Mouse (Mus musculus): ENCODE measurements around the gene Tssk6. TPM values are rescaled to one million over a fixed set of nuclear protein-coding genes. Genes with fewer than 3 reads are reported as not detected.

The Tssk6 gene
- polyA plus RNA-seq, 1 experiment from 2014 or later: 4.2 TPM

- no peak overlapping the region for H3K9ac ChIP-seq (ENCODE audit: low read depth, low read length)
- peak; percentile 15 for ATAC-seq (ENCODE audit: low FRiP score)
- peak; percentile 29 for DNase-seq (ENCODE audit: low spot score)
Observed at GRCm38 (mm10) chr8:69881261-69881865, 20.6 kb upstream of the Tssk6 start.

GRCm38 (mm10) chr8:69882021-69882756, 19.8 kb upstream of the Tssk6 start:
- ATAC-seq (ENCODE audit: low FRiP score): peak; percentile 57
- Histone ChIP-seq H3K9me3 (ENCODE audit: control insufficient read depth, low read length) (no peaks in the 10 kb centered on the region), H3K27ac (ENCODE audit: low read depth, low read length) (no peak overlapping the region), H3K4me2 (replicated peaks; ENCODE audit: low read depth, low read length) (peak overlapping the region; percentile 39), H3K4me1 (replicated peaks; ENCODE audit: control insufficient read depth, insufficient read depth, low read length) (peaks cover 8% of the 10 kb centered on the region; the same call in 1 of the 2 replicates), H3K9ac (ENCODE audit: low read depth, low read length) (peak overlapping the region; percentile 40; the same call in 1 of the 2 replicates), H3K27me3 (ENCODE audit: control insufficient read depth, insufficient read depth, low read length) (peaks cover 87% of the 10 kb centered on the region), H3K4me3 (ENCODE audit: low read depth, low read length) (peak overlapping the region; percentile 34), H3K36me3 (ENCODE audit: control insufficient read depth, insufficient read depth, low read length) (no peaks in the 10 kb centered on the region)
- 6% methylated on average over 81 of the region's 103 CpGs for WGBS
- peak; percentile 77 for DNase-seq (ENCODE audit: low spot score)

More at GRCm38 (mm10) chr8:69881261-69881865, 20.6 kb upstream of the Tssk6 start:
- Histone ChIP-seq H3K9me3 (ENCODE audit: control insufficient read depth, low read length) (no peaks in the 10 kb centered on the region), H3K4me3 (ENCODE audit: low read depth, low read length) (peak overlapping the region; percentile 34), H3K27me3 (ENCODE audit: control insufficient read depth, insufficient read depth, low read length) (peaks cover 79% of the 10 kb centered on the region), H3K4me1 (replicated peaks; ENCODE audit: control insufficient read depth, insufficient read depth, low read length) (peaks cover 8% of the 10 kb centered on the region; the same call in 1 of the 2 replicates), H3K4me2 (replicated peaks; ENCODE audit: low read depth, low read length) (peak overlapping the region; percentile 39), H3K27ac (ENCODE audit: low read depth, low read length) (no peak overlapping the region), H3K36me3 (ENCODE audit: control insufficient read depth, insufficient read depth, low read length) (no peaks in the 10 kb centered on the region)
- 21% methylated on average over 76 of the region's 79 CpGs for WGBS

GRCm38 (mm10) chr8:69882833-69883600, 19.0 kb upstream of the Tssk6 start:
- ATAC-seq (ENCODE audit: low FRiP score) (no peak), DNase-seq (ENCODE audit: low spot score) (peak; percentile 17)
- Histone ChIP-seq H3K4me3 (ENCODE audit: low read depth, low read length) (peak overlapping the region; percentile 34), H3K4me2 (replicated peaks; ENCODE audit: low read depth, low read length) (no peak overlapping the region), H3K9ac (ENCODE audit: low read depth, low read length) (no peak overlapping the region), H3K9me3 (ENCODE audit: control insufficient read depth, low read length) (no peaks in the 10 kb centered on the region), H3K27ac (ENCODE audit: low read depth, low read length) (no peak overlapping the region), H3K4me1 (replicated peaks; ENCODE audit: control insufficient read depth, insufficient read depth, low read length) (peaks cover 8% of the 10 kb centered on the region; the same call in 1 of the 2 replicates), H3K36me3 (ENCODE audit: control insufficient read depth, insufficient read depth, low read length) (no peaks in the 10 kb centered on the region), H3K27me3 (ENCODE audit: control insufficient read depth, insufficient read depth, low read length) (peaks cover 94% of the 10 kb centered on the region)
- 16% methylated on average over 52 of the region's 52 CpGs for WGBS

GRCm38 (mm10) chr8:69884141-69884540, 17.8 kb upstream of the Tssk6 start:
- no peak overlapping the region for H3K9ac ChIP-seq (ENCODE audit: low read depth, low read length)
- H3K36me3 ChIP-seq (ENCODE audit: control insufficient read depth, insufficient read depth, low read length): no peaks in the 10 kb centered on the region
- peaks cover 14% of the 10 kb centered on the region for H3K4me1 ChIP-seq (replicated peaks; ENCODE audit: control insufficient read depth, insufficient read depth, low read length)
- peaks cover 100% of the 10 kb centered on the region for H3K27me3 ChIP-seq (ENCODE audit: control insufficient read depth, insufficient read depth, low read length)
- no peak overlapping the region for H3K4me3 ChIP-seq (ENCODE audit: low read depth, low read length)
- H3K27ac ChIP-seq (ENCODE audit: low read depth, low read length): no peak overlapping the region
- no peak overlapping the region for H3K4me2 ChIP-seq (replicated peaks; ENCODE audit: low read depth, low read length)
- no peak for ATAC-seq (ENCODE audit: low FRiP score)
- WGBS: 52% methylated on average over 13 of the region's 13 CpGs
- DNase-seq (ENCODE audit: low spot score): no peak
- no peaks in the 10 kb centered on the region for H3K9me3 ChIP-seq (ENCODE audit: control insufficient read depth, low read length)

- H3K36me3 ChIP-seq (ENCODE audit: control insufficient read depth, insufficient read depth, low read length): no peaks in the 10 kb centered on the region
- DNase-seq (ENCODE audit: low spot score) (peak; percentile 58), ATAC-seq (ENCODE audit: low FRiP score) (no peak)
- no peaks in the 10 kb centered on the region for H3K9me3 ChIP-seq (ENCODE audit: control insufficient read depth, low read length)
- 2% methylated on average over 57 of the region's 60 CpGs for WGBS
- H3K4me3 ChIP-seq (ENCODE audit: low read depth, low read length): peak within 1 kb of the TSS; percentile 10; the same call in 1 of the 2 replicates
- H3K27ac ChIP-seq (ENCODE audit: low read depth, low read length): no peak within 1 kb of the TSS
- H3K27me3 ChIP-seq (ENCODE audit: control insufficient read depth, insufficient read depth, low read length): peaks cover 80% of the 10 kb centered on the region
- H3K4me2 ChIP-seq (replicated peaks; ENCODE audit: low read depth, low read length): peak within 1 kb of the TSS; percentile 12; the same call in 1 of the 2 replicates
- peaks cover 11% of the 10 kb centered on the region for H3K4me1 ChIP-seq (replicated peaks; ENCODE audit: control insufficient read depth, insufficient read depth, low read length)
- H3K9ac ChIP-seq (ENCODE audit: low read depth, low read length): no peak within 1 kb of the TSS
Observed at GRCm38 (mm10) chr8:69887289-69888243, 14.4 kb upstream of the Tssk6 start, which contains the start of gene Cilp2. TSS of gene Cilp2 (minus strand) at chr8:69887687.

GRCm38 (mm10) chr8:69888244-69888866, 13.6 kb upstream of the Tssk6 start:
- 10% methylated on average over 24 of the region's 24 CpGs for WGBS
- no peak for ATAC-seq (ENCODE audit: low FRiP score)

GRCm38 (mm10) chr8:69888902-69889301, 13.1 kb upstream of the Tssk6 start:
- no peaks in the 10 kb centered on the region for H3K9me3 ChIP-seq (ENCODE audit: control insufficient read depth, low read length)
- no peak for ATAC-seq (ENCODE audit: low FRiP score)
- no peak overlapping the region for H3K27ac ChIP-seq (ENCODE audit: low read depth, low read length)
- 5% methylated on average over 32 of the region's 32 CpGs for WGBS
- H3K4me3 ChIP-seq (ENCODE audit: low read depth, low read length): peak overlapping the region; percentile 10; the same call in 1 of the 2 replicates
- peak; percentile 55 for DNase-seq (ENCODE audit: low spot score)
- H3K36me3 ChIP-seq (ENCODE audit: control insufficient read depth, insufficient read depth, low read length): 0 out of 2 replicates have a peak, but pooled peaks cover 3% of the 10 kb centered on the region
- no peak overlapping the region; the same call in 1 of the 2 replicates for H3K4me2 ChIP-seq (replicated peaks; ENCODE audit: low read depth, low read length)
- no peak overlapping the region for H3K9ac ChIP-seq (ENCODE audit: low read depth, low read length)
- H3K27me3 ChIP-seq (ENCODE audit: control insufficient read depth, insufficient read depth, low read length): peaks cover 67% of the 10 kb centered on the region
- peaks cover 11% of the 10 kb centered on the region for H3K4me1 ChIP-seq (replicated peaks; ENCODE audit: control insufficient read depth, insufficient read depth, low read length)

More at GRCm38 (mm10) chr8:69888244-69888866, 13.6 kb upstream of the Tssk6 start:
- Histone ChIP-seq H3K4me3 (ENCODE audit: low read depth, low read length) (peak overlapping the region; percentile 10; the same call in 1 of the 2 replicates), H3K36me3 (ENCODE audit: control insufficient read depth, insufficient read depth, low read length) (no peaks in the 10 kb centered on the region), H3K4me1 (replicated peaks; ENCODE audit: control insufficient read depth, insufficient read depth, low read length) (peaks cover 11% of the 10 kb centered on the region), H3K9ac (ENCODE audit: low read depth, low read length) (no peak overlapping the region), H3K4me2 (replicated peaks; ENCODE audit: low read depth, low read length) (no peak overlapping the region; the same call in 1 of the 2 replicates), H3K9me3 (ENCODE audit: control insufficient read depth, low read length) (no peaks in the 10 kb centered on the region), H3K27me3 (ENCODE audit: control insufficient read depth, insufficient read depth, low read length) (peaks cover 73% of the 10 kb centered on the region), H3K27ac (ENCODE audit: low read depth, low read length) (no peak overlapping the region)
- DNase-seq (ENCODE audit: low spot score): peak; percentile 40

All from hindbrain, embryonic 11.5 days (tissue).